Mouse (Mus musculus) small intestine, adult 10 weeks (tissue): ENCODE data around the gene Med16. TPM values are rescaled to one million over a fixed set of nuclear protein-coding genes. Genes with fewer than 3 reads are reported as not detected.

Experiments
- polyA plus RNA-seq: library from polyadenylated mRNA; stranded (reverse); fragments of 350-450 nt; fragmentation: Illumina TruSeq; extraction: RNeasy Lipid Tissue Mini Kit (QIAGEN cat#74804); gene quantifications from one replicate; pipeline ENCODE4 v1.2.3, GENCODE M21; 2014; ENCODE audit warnings: low replicate concordance

Gene Med16
- polyA plus RNA-seq: 0.11 TPM

DNA sequence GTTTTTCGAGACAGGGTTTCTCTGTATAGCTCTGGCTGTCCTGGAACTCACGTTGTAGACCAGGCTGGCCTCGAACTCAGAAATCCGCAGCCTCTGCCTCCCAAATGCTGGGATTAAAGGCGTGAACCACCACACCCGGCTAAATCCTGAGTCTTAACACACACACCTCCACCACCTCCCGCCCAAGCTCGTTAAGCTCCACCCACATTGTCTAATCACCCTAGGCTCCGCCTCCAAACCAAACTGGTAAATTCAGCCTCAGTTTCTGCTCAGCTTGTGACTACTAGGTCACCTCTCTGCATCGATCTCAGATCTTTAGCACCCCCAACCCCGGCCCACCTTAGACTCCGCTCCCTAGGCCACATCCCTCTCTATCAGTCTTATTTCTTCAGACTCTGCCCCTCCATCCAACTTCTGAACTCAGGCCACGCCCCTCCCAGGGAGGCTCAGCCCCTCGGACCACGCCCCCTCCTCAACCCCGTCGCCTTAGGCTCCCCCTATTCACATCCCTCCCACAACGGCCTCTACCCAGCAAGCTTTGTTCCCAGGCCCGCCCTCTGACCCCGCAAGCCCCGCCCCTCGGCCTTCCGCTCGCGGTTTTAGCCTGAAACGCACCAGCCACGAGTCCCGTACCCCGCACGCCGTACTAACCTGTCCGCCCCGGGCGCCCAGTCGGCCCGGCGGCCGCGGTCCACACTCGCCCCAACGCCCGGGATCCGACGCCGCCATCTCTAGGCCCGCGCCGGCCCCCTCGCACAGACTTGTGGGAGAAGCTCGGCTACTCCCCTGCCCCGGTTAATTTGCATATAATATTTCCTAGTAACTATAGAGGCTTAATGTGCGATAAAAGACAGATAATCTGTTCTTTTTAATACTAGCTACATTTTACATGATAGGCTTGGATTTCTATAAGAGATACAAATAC is at the start of gene Med16:
Med16 (minus strand) TSS at position 757 of the 925 bp plus-strand sequence.

DNA sequence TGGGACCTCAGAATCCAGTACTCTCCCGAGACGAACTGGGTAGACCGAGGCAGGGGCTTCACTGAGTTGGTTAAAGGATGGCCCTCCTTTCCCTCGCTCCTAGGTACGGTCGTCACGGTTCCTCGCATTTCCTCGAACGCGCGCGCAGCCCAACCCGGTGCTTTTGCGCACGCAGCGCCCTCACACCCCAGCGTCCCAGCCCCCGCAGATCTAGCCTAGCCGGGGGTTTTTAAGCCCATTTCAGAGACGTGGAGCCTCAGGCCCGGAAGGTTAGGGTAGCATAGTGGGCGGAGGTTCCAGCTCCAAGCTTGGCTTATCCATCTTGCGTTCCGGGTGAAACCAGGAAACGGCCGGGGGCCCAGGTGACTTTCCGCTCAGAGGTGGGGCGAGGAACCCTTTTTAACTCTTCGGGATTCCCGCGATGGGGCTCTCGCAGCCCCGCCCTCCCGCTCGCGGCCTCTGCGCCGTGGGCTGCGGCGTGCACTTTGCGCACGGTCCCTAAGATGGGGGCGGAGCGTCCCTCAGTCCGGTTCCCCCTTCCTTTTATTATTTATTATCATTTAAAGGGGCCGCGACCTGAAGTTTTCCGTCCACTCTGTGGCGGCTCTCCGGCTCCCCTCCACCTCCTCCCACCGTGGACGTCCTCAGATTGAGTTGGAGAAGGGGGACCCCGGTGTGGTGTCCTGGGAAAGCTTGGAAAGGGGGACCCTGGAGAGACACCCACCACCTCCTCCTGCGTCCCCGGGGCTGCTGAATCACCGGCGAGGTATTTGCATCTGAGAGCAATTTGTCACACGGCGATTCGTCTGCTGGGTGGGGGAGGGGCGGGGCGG is 18.0 kb upstream of the Med16 start, which contains the start of gene Arid3a:
Arid3a (plus strand) TSS at position 553 of the 833 bp plus-strand sequence.

DNA sequence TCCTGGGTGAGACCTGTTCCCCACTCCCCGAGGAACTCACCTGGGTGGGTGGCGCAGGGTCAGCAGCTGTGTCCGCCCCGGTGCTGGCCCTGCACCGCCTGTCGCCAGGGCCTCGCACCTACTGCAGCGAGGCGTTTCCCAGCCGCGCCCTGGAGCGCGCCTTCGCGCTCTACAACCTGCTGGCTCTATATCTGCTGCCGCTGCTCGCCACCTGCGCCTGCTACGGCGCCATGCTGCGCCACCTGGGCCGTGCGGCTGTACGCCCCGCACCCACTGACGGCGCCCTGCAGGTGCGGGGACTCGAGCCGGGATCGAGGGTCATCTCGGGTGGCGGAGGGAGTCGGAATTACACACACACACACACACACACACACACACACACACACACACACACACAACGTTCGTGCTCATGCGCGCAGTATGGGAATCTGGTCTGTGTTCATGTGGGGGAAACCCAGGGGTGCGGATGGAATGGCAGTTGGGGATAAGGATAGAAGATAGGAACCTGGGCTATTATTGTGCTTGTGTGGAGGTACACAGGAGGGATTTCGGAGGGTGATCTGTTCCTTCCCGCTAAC is 12.3 kb upstream of the Med16 start, which contains the start of gene R3hdm4:
R3hdm4 (minus strand) TSS at position 251 of the 578 bp plus-strand sequence.

DNA sequence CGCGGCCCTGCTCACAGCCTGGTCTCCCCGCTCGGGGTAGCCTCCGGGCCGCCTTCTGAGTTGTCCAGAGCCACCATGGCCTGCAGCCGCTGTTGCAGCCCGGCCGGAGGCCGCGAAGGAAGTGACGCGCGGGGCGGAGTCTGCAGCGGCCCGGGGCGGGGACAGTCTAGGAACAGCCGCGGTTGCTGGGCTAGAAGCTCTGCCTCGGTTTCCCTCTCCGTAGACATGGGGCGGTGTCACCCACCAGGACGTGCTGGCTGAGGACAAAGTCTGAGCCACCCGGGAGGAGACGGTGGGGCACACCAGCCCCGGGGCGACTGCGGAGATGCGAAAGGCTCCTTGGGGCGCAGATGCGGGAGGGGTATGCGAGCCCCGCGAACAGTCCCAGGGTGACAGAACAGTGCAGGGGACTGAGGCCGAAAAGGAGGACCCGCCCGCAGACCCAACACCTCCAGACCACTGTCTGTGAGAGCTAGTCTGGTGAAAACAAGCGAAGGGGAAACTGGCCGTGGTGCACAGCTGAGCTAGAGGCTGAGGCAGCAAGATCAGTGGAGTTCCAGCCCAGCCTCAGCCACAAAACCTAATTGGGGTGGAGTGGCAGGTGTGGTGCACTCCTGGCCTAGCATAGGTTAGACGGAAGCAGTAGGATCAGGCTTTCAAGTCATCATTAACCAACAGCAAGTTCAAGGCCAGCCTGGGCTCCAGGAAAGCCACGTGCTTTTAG is 8.2 kb upstream of the Med16 start, which contains the start of gene Kiss1r:
Kiss1r (plus strand) TSS at position 164 of the 724 bp plus-strand sequence.

DNA sequence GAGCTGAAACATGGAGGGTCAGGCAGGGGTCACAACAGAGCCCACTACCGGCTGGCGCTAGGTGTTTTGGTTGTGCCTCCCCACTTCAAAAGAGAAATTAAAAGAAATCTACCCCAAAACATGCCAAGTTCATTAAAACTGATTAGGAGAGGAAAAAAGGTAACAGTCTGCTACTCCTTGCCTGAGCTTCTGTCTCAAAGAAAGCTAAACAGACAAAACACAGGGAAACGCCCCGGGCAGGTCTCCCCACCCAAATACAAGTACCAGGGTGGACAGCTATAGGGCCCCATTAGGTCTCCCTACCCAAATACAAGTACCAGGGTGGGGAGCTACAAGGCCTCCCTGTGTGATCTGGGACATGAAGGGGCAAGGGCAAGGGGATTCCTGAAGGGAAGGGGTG is 1.8 kb upstream of the Med16 start, which contains the start of gene Gm26602:
Gm26602 (plus strand) TSS at position 301 of the 400 bp plus-strand sequence.

DNA sequence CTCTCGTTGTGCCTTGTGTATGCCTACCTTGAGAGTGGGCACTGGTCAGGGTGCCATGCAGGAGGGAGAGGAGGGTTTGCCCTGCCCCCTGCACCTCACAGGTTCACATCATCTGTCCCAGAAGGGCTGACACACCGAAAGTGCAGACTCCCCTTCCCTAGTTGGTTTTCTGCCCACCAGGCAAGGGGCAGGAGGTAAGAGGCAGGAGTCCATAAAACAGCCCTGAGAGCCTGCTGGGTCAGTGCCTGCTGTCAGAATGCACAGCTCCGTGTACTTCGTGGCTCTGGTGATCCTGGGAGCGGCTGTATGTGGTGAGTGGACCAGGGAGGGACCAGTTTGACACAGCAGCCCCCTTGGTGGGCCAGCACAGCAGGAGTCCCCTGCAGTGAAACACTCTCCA is 18.1 kb downstream of the Med16 start, which contains the start of gene Cfd:
Cfd (plus strand) TSS at position 184 of the 400 bp plus-strand sequence.

DNA sequence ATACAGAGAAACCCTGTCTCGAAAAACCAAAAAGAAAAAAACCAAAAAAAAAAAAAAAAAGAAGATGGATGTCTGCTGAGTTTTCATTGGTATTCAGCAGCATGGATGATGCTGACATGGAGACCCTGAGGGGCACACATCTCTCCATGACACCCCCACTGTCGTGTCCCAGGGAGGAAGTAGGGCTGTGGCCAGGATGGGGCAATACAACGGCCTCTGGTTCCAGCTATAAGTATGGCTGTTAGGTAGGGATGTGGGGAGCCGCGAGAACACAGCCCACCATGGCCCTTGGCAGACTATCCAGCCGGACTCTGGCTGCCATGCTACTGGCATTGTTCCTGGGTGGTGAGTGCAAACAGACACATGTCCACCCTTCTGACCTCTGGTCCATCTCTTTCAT is 22.7 kb downstream of the Med16 start, which contains the start of gene Elane:
Elane (plus strand) TSS at position 194 of the 400 bp plus-strand sequence.

DNA sequence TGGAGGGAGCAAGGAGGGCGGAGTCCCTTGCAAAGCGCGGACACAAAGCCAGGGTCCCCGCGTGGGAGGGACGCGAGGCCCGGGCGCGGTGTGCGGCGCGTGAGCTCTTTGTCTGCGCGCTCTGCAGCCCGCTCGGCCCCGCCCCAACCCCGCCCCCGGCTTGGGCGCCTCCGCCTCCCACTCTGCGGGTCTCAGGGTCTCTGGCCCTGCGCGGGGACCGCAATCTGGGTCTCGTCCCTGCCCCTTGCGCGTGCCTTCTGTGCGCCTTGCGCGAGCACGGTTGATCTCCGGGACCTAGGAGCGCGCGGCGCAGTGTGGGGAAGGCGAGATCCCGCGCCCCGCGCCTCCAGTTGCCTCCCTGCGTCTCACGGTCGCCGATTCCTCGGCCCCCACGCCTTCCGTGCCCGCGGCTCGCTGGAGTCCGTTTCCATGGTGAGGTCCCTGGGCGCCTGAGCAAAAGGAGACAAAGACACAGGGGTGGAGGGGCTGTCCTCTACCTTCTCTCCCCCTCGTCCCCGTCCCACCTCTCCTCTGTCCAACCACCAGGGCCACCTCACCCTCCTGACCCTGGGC is 34.3 kb downstream of the Med16 start, which contains the start of the genes Prtn3 and Plppr3:
Prtn3 (plus strand) TSS at position 187 of the 573 bp plus-strand sequence.
Plppr3 (minus strand) TSS at position 345 of the 573 bp plus-strand sequence.

DNA sequence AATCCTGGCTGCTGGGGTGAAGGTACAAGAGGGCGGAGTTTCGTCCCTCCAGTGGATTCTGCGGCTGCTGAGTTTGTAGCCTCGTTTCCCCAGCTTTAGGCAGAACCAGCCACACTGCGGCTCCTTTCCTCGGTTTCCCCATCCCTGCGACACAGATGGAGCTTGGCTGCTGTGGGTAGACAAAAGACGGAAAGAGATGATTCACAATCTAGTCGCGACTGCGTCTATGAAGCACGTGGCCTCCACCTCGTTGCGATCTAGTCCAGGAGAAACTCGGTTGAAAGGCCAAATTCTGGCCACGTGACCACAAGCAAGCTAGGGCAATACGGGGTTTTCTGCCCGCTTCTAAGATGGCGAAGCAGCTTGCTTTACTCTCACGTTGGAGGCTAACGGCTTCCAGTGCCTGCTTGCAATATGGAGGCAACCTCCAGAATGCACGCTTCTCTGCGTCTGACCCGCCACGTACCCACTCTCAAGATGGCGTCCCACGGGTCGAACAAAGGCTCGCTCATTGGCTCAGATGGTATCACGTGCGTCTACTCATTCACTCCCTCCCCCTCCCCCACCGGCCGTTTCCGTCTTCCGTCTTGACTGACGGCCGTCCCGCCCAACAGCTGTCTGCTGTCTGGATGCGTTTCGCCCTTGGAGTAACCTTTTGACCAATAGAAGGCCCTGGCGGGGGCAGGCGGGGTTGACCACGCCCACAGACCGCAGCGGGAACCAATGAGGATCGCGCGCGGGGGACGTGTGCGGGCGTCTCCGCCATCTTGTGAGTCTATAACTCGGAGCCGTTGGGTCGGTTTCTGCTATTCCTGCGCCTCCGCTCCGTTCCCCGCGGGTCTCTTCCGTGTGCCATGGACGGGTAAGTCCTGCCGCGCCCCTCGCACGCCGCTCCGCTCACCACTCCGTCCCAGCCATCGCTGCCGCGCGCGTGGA is 54.6 kb downstream of the Med16 start, which contains the start of gene Ptbp1:
Ptbp1 (plus strand) TSS at position 568 of the 936 bp plus-strand sequence.

Other genes starting within 250 kb of the Med16 start
- not detected for gene Madcam1, start 244.4 kb downstream of the Med16 start, polyA plus RNA-seq
- gene Tpgs1, start 239.6 kb downstream of the Med16 start, polyA plus RNA-seq: not detected
- gene Cdc34, start 226.7 kb downstream of the Med16 start, polyA plus RNA-seq: not detected
- not detected for gene Gzmm, start 219.9 kb downstream of the Med16 start, polyA plus RNA-seq
- 328 TPM for gene Bsg, start 204.4 kb downstream of the Med16 start, polyA plus RNA-seq
- not detected for gene Hcn2, start 192.3 kb downstream of the Med16 start, polyA plus RNA-seq
- gene Polrmt, start 162.3 kb downstream of the Med16 start, polyA plus RNA-seq: not detected
- not detected for gene Fgf22, start 153.8 kb downstream of the Med16 start, polyA plus RNA-seq
- 0.41 TPM for gene Rnf126, start 142.0 kb downstream of the Med16 start, polyA plus RNA-seq
- 0.45 TPM for gene Fstl3, start 131.7 kb downstream of the Med16 start, polyA plus RNA-seq
- gene Prss57, start 118.0 kb downstream of the Med16 start, polyA plus RNA-seq: not detected
- not detected for gene Palm, start 115.4 kb downstream of the Med16 start, polyA plus RNA-seq
- gene Misp, start 87.9 kb downstream of the Med16 start, polyA plus RNA-seq: 3.9 TPM
- 52.9 TPM for gene Ptbp1, start 54.5 kb downstream of the Med16 start, polyA plus RNA-seq
- not detected for gene Prtn3, start 34.4 kb downstream of the Med16 start, polyA plus RNA-seq
- gene Plppr3, start 34.3 kb downstream of the Med16 start, polyA plus RNA-seq: not detected
- not detected for gene Elane, start 22.7 kb downstream of the Med16 start, polyA plus RNA-seq
- 0.67 TPM for gene Cfd, start 18.1 kb downstream of the Med16 start, polyA plus RNA-seq
- gene Gm26602, start 1.9 kb upstream of the Med16 start, polyA plus RNA-seq: not detected
- not detected for gene Kiss1r, start 8.0 kb upstream of the Med16 start, polyA plus RNA-seq
- gene R3hdm4, start 12.3 kb upstream of the Med16 start, polyA plus RNA-seq: 1.5 TPM
- gene Arid3a, start 18.1 kb upstream of the Med16 start, polyA plus RNA-seq: 2.3 TPM
- 1.0 TPM for gene Wdr18, start 51.2 kb upstream of the Med16 start, polyA plus RNA-seq
- gene Grin3b, start 61.8 kb upstream of the Med16 start, polyA plus RNA-seq: not detected
- 0.45 TPM for gene Tmem259, start 75.4 kb upstream of the Med16 start, polyA plus RNA-seq
- gene Cnn2, start 79.7 kb upstream of the Med16 start, polyA plus RNA-seq: 1.9 TPM
- gene Abca7, start 87.6 kb upstream of the Med16 start, polyA plus RNA-seq: 0.11 TPM
- gene Arhgap45, start 107.7 kb upstream of the Med16 start, polyA plus RNA-seq: 0.19 TPM
- not detected for gene Polr2e, start 130.9 kb upstream of the Med16 start, polyA plus RNA-seq
- 27.2 TPM for gene Gpx4, start 138.2 kb upstream of the Med16 start, polyA plus RNA-seq
- 0.52 TPM for gene Sbno2, start 196.6 kb upstream of the Med16 start, polyA plus RNA-seq
- 3.0 TPM for gene Stk11, start 206.9 kb upstream of the Med16 start, polyA plus RNA-seq
- 1.8 TPM for gene Atp5d, start 229.7 kb upstream of the Med16 start, polyA plus RNA-seq
- gene Cbarp, start 231.9 kb upstream of the Med16 start, polyA plus RNA-seq: not detected
- gene Midn, start 239.3 kb upstream of the Med16 start, polyA plus RNA-seq: 7.7 TPM